Mouse (Mus musculus) liver, adult (tissue): ENCODE results near the gene Lexm.

ENCODE experiments used
- GATA4 ChIP-seq: IDR thresholded peaks from 2 replicates; pipeline ENCODE4 v1.6.1; 2014; ENCODE audit warnings: mild to moderate bottlenecking, low read length; ENCODE audit not compliant: insufficient replicate concordance

The Lexm gene

GRCm38 (mm10) chr4:106548113-106548512 lies 68.9 kb downstream of the Lexm start:
- no peak for TF ChIP-seq GATA4

GRCm38 (mm10) chr4:106546896-106547295 lies 70.1 kb downstream of the Lexm start:
- TF ChIP-seq GATA4 = no peak

- no peak for TF ChIP-seq GATA4
These were observed 71.1 kb downstream of the Lexm start for GRCm38 (mm10) chr4:106545817-106546373.

- TF ChIP-seq GATA4 = no peak
These were observed 74.8 kb downstream of the Lexm start for GRCm38 (mm10) chr4:106542211-106542610.

GRCm38 (mm10) chr4:106541491-106541890 lies 75.5 kb downstream of the Lexm start:
- no peak for TF ChIP-seq GATA4
